Mouse (Mus musculus): ENCODE measurements around the gene Spon1. TPM values are rescaled to one million over a fixed set of nuclear protein-coding genes. Genes with fewer than 3 reads are reported as not detected.
A peak's percentile ranks its signal among the peaks of the same experiment; 100 is the strongest.

Spon1 gene
- polyA plus RNA-seq, 1 experiment from 2014 or later, result 35.1 TPM

- TF ChIP-seq CTCF (IDR thresholded peaks at IDR 0.05) (no peak), EP300 (IDR thresholded peaks at IDR 0.05) (no peak)
- H3K4me1 ChIP-seq (ENCODE audit: insufficient read depth, low read depth, low read length), result no peaks in the 10 kb centered on the region
- no peaks in the 10 kb centered on the region for H3K9me3 ChIP-seq (ENCODE audit: low read length)
- no peak overlapping the region for H3K4me3 ChIP-seq (ENCODE audit: low read depth, low read length)
- DNase-seq (ENCODE audit: low spot score), result no peak
- no peak overlapping the region for H3K27ac ChIP-seq (ENCODE audit: low read length)
- no peak for ATAC-seq
- WGBS, result 91% methylated on average over 10 of the region's 10 CpGs
- H3K9ac ChIP-seq (replicated peaks; ENCODE audit: low read depth), result no peak overlapping the region
- no peak overlapping the region for H3K4me2 ChIP-seq (replicated peaks; ENCODE audit: low read depth, low read length)
- H3K36me3 ChIP-seq (ENCODE audit: insufficient read depth, low read length), result no peaks in the 10 kb centered on the region
- no peaks in the 10 kb centered on the region for H3K27me3 ChIP-seq (replicated peaks; ENCODE audit: insufficient read depth, low read length)
These were observed 48.4 kb downstream of the Spon1 start for GRCm38 (mm10) chr7:113814101-113814779.

- TF ChIP-seq EP300 (IDR thresholded peaks at IDR 0.05) (no peak), CTCF (IDR thresholded peaks at IDR 0.05) (no peak)
- H3K4me1 ChIP-seq (ENCODE audit: insufficient read depth, low read depth, low read length), result peaks cover 3% of the 10 kb centered on the region; the same call in 1 of the 2 replicates
- H3K4me2 ChIP-seq (replicated peaks; ENCODE audit: low read depth, low read length), result no peak overlapping the region
- H3K36me3 ChIP-seq (ENCODE audit: insufficient read depth, low read length), result no peaks in the 10 kb centered on the region
- no peaks in the 10 kb centered on the region for H3K27me3 ChIP-seq (replicated peaks; ENCODE audit: insufficient read depth, low read length)
- H3K4me3 ChIP-seq (ENCODE audit: low read depth, low read length), result no peak overlapping the region
- WGBS, result 58% methylated on average over 5 of the region's 5 CpGs
- DNase-seq (ENCODE audit: low spot score) (no peak), ATAC-seq (no peak)
- H3K9me3 ChIP-seq (ENCODE audit: low read length), result no peaks in the 10 kb centered on the region
- no peak overlapping the region for H3K27ac ChIP-seq (ENCODE audit: low read length)
- H3K9ac ChIP-seq (replicated peaks; ENCODE audit: low read depth), result no peak overlapping the region
These were observed 49.9 kb downstream of the Spon1 start for GRCm38 (mm10) chr7:113815726-113816125.

- Histone ChIP-seq H3K27ac (ENCODE audit: low read length) (no peak overlapping the region), H3K4me3 (ENCODE audit: low read depth, low read length) (no peak overlapping the region), H3K9me3 (ENCODE audit: low read length) (no peaks in the 10 kb centered on the region), H3K9ac (replicated peaks; ENCODE audit: low read depth) (no peak overlapping the region), H3K4me2 (replicated peaks; ENCODE audit: low read depth, low read length) (no peak overlapping the region), H3K27me3 (replicated peaks; ENCODE audit: insufficient read depth, low read length) (no peaks in the 10 kb centered on the region), H3K4me1 (ENCODE audit: insufficient read depth, low read depth, low read length) (peaks cover 3% of the 10 kb centered on the region; the same call in 1 of the 2 replicates), H3K36me3 (ENCODE audit: insufficient read depth, low read length) (no peaks in the 10 kb centered on the region)
- no peak for TF ChIP-seq CTCF (IDR thresholded peaks at IDR 0.05)
- TF ChIP-seq EP300 (IDR thresholded peaks at IDR 0.05), result no peak
- ATAC-seq (no peak), DNase-seq (ENCODE audit: low spot score) (no peak)
- 61% methylated on average over 7 of the region's 7 CpGs for WGBS
These were observed 51.1 kb downstream of the Spon1 start for GRCm38 (mm10) chr7:113816827-113817334.

DNA sequence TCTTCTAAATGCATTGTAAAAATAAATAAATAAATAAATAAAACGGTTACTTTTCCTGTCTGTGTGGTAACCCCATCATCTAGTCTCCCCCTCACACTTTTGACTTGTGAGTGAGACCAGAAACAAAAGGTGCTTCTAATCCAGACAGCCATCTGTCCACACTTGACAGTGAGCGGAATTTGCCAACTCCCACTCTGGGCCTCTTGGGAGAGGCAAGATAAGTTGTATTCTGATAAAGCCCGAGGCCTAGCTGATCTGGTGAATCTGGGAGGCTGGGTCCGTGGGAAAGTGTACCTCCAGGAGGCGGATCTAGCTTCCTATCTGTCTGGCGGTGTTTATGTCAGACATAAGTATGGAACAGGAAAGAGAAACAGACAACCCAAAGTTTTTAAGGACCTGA is 52.3 kb downstream of the Spon1 start:
- Histone ChIP-seq H3K9me3 (ENCODE audit: low read length) (no peaks in the 10 kb centered on the region), H3K27me3 (replicated peaks; ENCODE audit: insufficient read depth, low read length) (no peaks in the 10 kb centered on the region), H3K4me2 (replicated peaks; ENCODE audit: low read depth, low read length) (no peak overlapping the region), H3K4me1 (ENCODE audit: insufficient read depth, low read depth, low read length) (peaks cover 3% of the 10 kb centered on the region; the same call in 1 of the 2 replicates), H3K9ac (replicated peaks; ENCODE audit: low read depth) (no peak overlapping the region), H3K4me3 (ENCODE audit: low read depth, low read length) (no peak overlapping the region), H3K36me3 (ENCODE audit: insufficient read depth, low read length) (no peaks in the 10 kb centered on the region), H3K27ac (ENCODE audit: low read length) (no peak overlapping the region)
- WGBS, result 24% methylated on average over 6 of the region's 6 CpGs
- DNase-seq (ENCODE audit: low spot score), result no peak
- no peak for ATAC-seq
- TF ChIP-seq EP300 (IDR thresholded peaks at IDR 0.05) (no peak), CTCF (IDR thresholded peaks at IDR 0.05) (no peak)

GRCm38 (mm10) chr7:113820213-113820612 is 54.4 kb downstream of the Spon1 start:
- 42% methylated on average over 2 of the region's 2 CpGs for WGBS
- Histone ChIP-seq H3K4me1 (ENCODE audit: insufficient read depth, low read depth, low read length) (peaks cover 3% of the 10 kb centered on the region; the same call in 1 of the 2 replicates), H3K9ac (replicated peaks; ENCODE audit: low read depth) (no peak overlapping the region), H3K36me3 (ENCODE audit: insufficient read depth, low read length) (no peaks in the 10 kb centered on the region), H3K4me2 (replicated peaks; ENCODE audit: low read depth, low read length) (no peak overlapping the region), H3K27ac (ENCODE audit: low read length) (no peak overlapping the region), H3K4me3 (ENCODE audit: low read depth, low read length) (no peak overlapping the region), H3K27me3 (replicated peaks; ENCODE audit: insufficient read depth, low read length) (no peaks in the 10 kb centered on the region), H3K9me3 (ENCODE audit: low read length) (no peaks in the 10 kb centered on the region)
- no peak for TF ChIP-seq CTCF (IDR thresholded peaks at IDR 0.05)
- TF ChIP-seq EP300 (IDR thresholded peaks at IDR 0.05), result no peak
- ATAC-seq, result peak; percentile 67
- DNase-seq (ENCODE audit: low spot score), result peak; percentile 39

DNA sequence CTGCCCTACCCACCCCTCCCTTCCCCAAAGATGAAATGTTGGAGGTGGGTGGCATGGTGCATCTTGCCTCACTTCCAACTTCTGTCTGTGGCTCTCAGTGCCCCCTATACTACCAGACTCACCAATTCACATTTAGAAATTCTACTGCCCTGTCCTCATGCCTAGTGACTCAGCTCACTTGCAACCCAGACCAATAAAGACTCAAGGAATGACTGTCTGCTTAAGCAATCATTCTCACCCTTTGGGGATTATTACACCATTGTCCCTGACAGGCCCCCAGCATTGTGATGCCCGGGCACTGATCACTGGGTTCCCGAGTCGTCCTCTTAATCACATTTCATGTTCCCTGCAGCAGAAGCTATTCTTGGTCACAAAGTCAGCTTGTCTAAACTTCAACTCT is 57.2 kb downstream of the Spon1 start:
- H3K27ac ChIP-seq (ENCODE audit: low read length), result no peak overlapping the region
- TF ChIP-seq EP300 (IDR thresholded peaks at IDR 0.05) (no peak), CTCF (IDR thresholded peaks at IDR 0.05) (no peak)
- H3K4me3 ChIP-seq (ENCODE audit: low read depth, low read length), result no peak overlapping the region
- no peaks in the 10 kb centered on the region for H3K36me3 ChIP-seq (ENCODE audit: insufficient read depth, low read length)
- H3K9ac ChIP-seq (replicated peaks; ENCODE audit: low read depth), result no peak overlapping the region
- H3K9me3 ChIP-seq (ENCODE audit: low read length), result no peaks in the 10 kb centered on the region
- ATAC-seq (no peak), DNase-seq (ENCODE audit: low spot score) (no peak)
- H3K4me1 ChIP-seq (ENCODE audit: insufficient read depth, low read depth, low read length), result peaks cover 3% of the 10 kb centered on the region; the same call in 1 of the 2 replicates
- WGBS, result 18% methylated on average over 3 of the region's 3 CpGs
- no peak overlapping the region for H3K4me2 ChIP-seq (replicated peaks; ENCODE audit: low read depth, low read length)
- no peaks in the 10 kb centered on the region for H3K27me3 ChIP-seq (replicated peaks; ENCODE audit: insufficient read depth, low read length)
